Mouse (Mus musculus) lung, adult 2 months (tissue): ENCODE measurements at regions not wholly inside any gene's neighbourhood (a gene's known extent, or its start where the extent isn't known, plus 50 kb on each side); places are given as distances from the start of the nearest gene placed in this dataset.

Experiments
- CTCF ChIP-seq: fragments of 200-500 bp; IDR thresholded peaks from 2 replicates; pipeline ENCODE4 v1.5.1; 2011; ENCODE audit warnings: mild to moderate bottlenecking, low read length, control low read depth; ENCODE audit not compliant: insufficient read depth
- POLR2A ChIP-seq: fragments of 200-500 bp; IDR thresholded peaks from 2 replicates; pipeline ENCODE4 v1.6.1; 2011; ENCODE audit warnings: low read depth, mild to moderate bottlenecking, control low read depth, low read length, borderline replicate concordance; ENCODE audit errors: extremely low read depth

GRCm38 (mm10) chr10:98849851-98850250 lies 64.4 kb upstream of the Atp2b1 start:
- TF ChIP-seq CTCF = no peak
- no peak for TF ChIP-seq POLR2A
